Mouse (Mus musculus) ES-E14 (cell line): ENCODE results near the gene Elob.

ENCODE experiments used
- HCFC1 ChIP-seq: IDR thresholded peaks from 2 replicates; pipeline ENCODE4 v1.6.1; 2012; ENCODE audit warnings: low read length, inconsistent platforms, borderline replicate concordance; ENCODE audit not compliant: insufficient read depth
- ZC3H11A ChIP-seq: IDR thresholded peaks from 2 replicates; pipeline ENCODE4 v1.6.1; 2012; ENCODE audit warnings: low read depth, mild to moderate bottlenecking, inconsistent platforms, low read length, borderline replicate concordance
- ZNF384 ChIP-seq: IDR thresholded peaks from 2 replicates; pipeline ENCODE4 v1.6.1; 2012; ENCODE audit warnings: low read depth, low read length, inconsistent platforms

DNA sequence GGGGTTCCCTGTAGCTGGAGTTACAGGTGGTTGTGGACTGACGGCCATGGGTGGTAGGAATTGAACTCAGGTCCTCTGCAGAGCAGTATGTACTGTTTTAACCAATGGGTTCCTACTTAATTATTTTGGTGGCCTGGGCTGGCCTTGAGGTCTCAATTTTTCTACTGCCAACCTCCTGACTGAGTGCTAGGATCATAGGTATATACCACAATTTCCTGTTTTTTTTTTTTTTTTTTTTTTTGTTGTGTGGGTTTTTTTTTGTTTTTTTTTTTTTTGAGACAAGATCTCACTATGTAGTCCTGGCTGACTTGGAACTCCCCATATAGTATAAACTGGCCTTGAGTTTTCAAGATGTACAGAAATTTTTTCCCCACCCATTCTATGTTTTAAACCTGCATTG, 2.3 kb upstream of the Elob start:
- no peak for TF ChIP-seq HCFC1
- no peak for TF ChIP-seq ZNF384
- TF ChIP-seq ZC3H11A, result no peak
